Mouse (Mus musculus) liver, adult 2 months (tissue): ENCODE measurements around the gene Tekt1. TPM values are rescaled to one million over a fixed set of nuclear protein-coding genes. Genes with fewer than 3 reads are reported as not detected.

Experiments used
- DNase-seq: peaks from one replicate; pipeline ENCODE4 v3.0.0-alpha.2; 2011; ENCODE audit warnings: low read depth, low spot score; ENCODE audit errors: extremely low read depth
- H3K27ac ChIP-seq: fragments of 200-500 bp; replicated peaks from 2 replicates; pipeline ENCODE4 v1.5.1; 2012; ENCODE audit warnings: low read depth, mild to moderate bottlenecking, control low read depth, inconsistent platforms, low read length; ENCODE audit not compliant: insufficient read depth
- H3K27me3 ChIP-seq: fragments of 200-500 bp; 2 replicates; pipeline ENCODE4 v1.6.1; 2012; ENCODE audit warnings: mild to moderate bottlenecking, moderate library complexity, low read length, inconsistent platforms; ENCODE audit not compliant: control insufficient read depth, insufficient read depth
- H3K36me3 ChIP-seq: fragments of 200-500 bp; 2 replicates; pipeline ENCODE4 v1.6.1; 2012; ENCODE audit warnings: low read length, inconsistent platforms; ENCODE audit not compliant: control insufficient read depth, insufficient read depth
- H3K4me1 ChIP-seq: fragments of 200-500 bp; 2 replicates; pipeline ENCODE4 v1.6.1; 2011; ENCODE audit warnings: low read length; ENCODE audit not compliant: control insufficient read depth, insufficient read depth
- H3K4me3 ChIP-seq: fragments of 200-500 bp; 2 replicates; pipeline ENCODE4 v1.5.1; 2011; ENCODE audit warnings: low read depth, mild to moderate bottlenecking, control low read depth, low read length, moderate library complexity; ENCODE audit not compliant: insufficient read depth
- H3K79me2 ChIP-seq: fragments of 200-500 bp; 2 replicates; pipeline ENCODE4 v1.6.1; 2012; ENCODE audit warnings: inconsistent platforms, mild to moderate bottlenecking, low read length, moderate library complexity; ENCODE audit not compliant: control insufficient read depth, insufficient read depth
- H3K9ac ChIP-seq: fragments of 200-500 bp; 2 replicates; pipeline ENCODE4 v1.6.1; 2012; ENCODE audit warnings: low read depth, mild to moderate bottlenecking, control low read depth, inconsistent platforms, low read length
- CTCF ChIP-seq: fragments of 200-500 bp; IDR thresholded peaks from 2 replicates; pipeline ENCODE4 v1.5.1; 2011; ENCODE audit warnings: low read depth, low read length, control low read depth
- POLR2A ChIP-seq: fragments of 200-500 bp; IDR thresholded peaks from 2 replicates; pipeline ENCODE4 v1.6.1; 2011; ENCODE audit warnings: low read length, control low read depth; ENCODE audit not compliant: insufficient read depth; ENCODE audit errors: extremely low read depth
- WGBS: fragments of 180-500 bp; shearing (Covaris S2); methylation state at CpG from one replicate; pipeline ENCODE4 v1.1.7; 2018; 5-methylcytosine and 5-hydroxymethylcytosine counted together
- polyA plus RNA-seq: library from polyadenylated mRNA; depleted of rRNA; stranded (reverse); fragments of >200 nt; gene quantifications from 2 replicates; pipeline ENCODE4 v1.2.3, GENCODE M21; 2012; rRNA removed
- total RNA-seq: library from RNA; depleted of rRNA; stranded (reverse); fragments of >200 nt; gene quantifications from 2 replicates; pipeline ENCODE4 v1.2.3, GENCODE M21; 2014; rRNA removed

The Tekt1 gene
- total RNA-seq = not detected in 2 replicates
- polyA plus RNA-seq = not detected in 2 replicates

GRCm38 (mm10) chr11:72362347-72362741, at the start of gene Tekt1:
Tekt1 (minus strand) TSS chr11:72362442.
- WGBS = 35% methylated on average over 10 of the region's 10 CpGs
- no peaks in the 10 kb centered on the region for H3K36me3 ChIP-seq
- no peaks in the 10 kb centered on the region for H3K27me3 ChIP-seq
- TF ChIP-seq CTCF (no peak), POLR2A (no peak)
- peak within 1 kb of the TSS; percentile 27; the same call in 1 of the 2 replicates for H3K4me3 ChIP-seq
- no peaks in the 10 kb centered on the region for H3K79me2 ChIP-seq
- H3K9ac ChIP-seq = no peak within 1 kb of the TSS
- no peak within 1 kb of the TSS for H3K27ac ChIP-seq
- DNase-seq = no peak
- H3K4me1 ChIP-seq = peaks cover 7% of the 10 kb centered on the region; the same call in 1 of the 2 replicates

DNA sequence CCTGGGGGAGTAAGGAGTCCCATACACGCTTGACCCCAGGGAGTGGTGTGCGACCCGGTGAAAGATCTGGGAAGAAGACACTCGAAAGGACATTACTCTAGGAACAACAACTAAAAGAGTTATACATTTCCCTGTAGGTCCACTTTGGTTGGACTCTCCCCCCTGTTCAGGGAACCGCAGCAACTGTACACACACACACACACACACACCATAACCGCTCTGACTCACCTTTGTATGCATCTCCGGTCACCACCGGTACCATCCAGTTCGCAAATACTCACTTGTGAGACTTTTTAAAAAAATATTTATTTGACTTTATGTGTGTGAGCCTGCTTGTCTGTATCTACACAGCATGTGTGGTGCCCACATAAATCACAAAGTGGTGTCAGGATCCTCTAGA, 49.7 kb upstream of the Tekt1 start:
- DNase-seq = no peak
- Histone ChIP-seq H3K4me3 (no peak overlapping the region), H3K27me3 (no peaks in the 10 kb centered on the region), H3K9ac (no peak overlapping the region), H3K27ac (no peak overlapping the region), H3K36me3 (no peaks in the 10 kb centered on the region), H3K79me2 (no peaks in the 10 kb centered on the region), H3K4me1 (peaks cover 4% of the 10 kb centered on the region; the same call in 1 of the 2 replicates)
- WGBS = 38% methylated on average over 9 of the region's 9 CpGs
- TF ChIP-seq POLR2A (no peak), CTCF (no peak)

- DNase-seq = peak; percentile 66
- Histone ChIP-seq H3K9ac (peak within 1 kb of the TSS; percentile 72), H3K27me3 (no peaks in the 10 kb centered on the region), H3K79me2 (no peaks in the 10 kb centered on the region), H3K27ac (no peak within 1 kb of the TSS), H3K4me1 (peaks cover 4% of the 10 kb centered on the region; the same call in 1 of the 2 replicates), H3K4me3 (peak within 1 kb of the TSS; percentile 64), H3K36me3 (no peaks in the 10 kb centered on the region)
- under 1% methylated on average over 86 of the region's 86 CpGs for WGBS
- 0 out of 2 replicates have a peak, but pooled peaks have one; percentile 25 for TF ChIP-seq POLR2A
- TF ChIP-seq CTCF = peak; percentile 57
Observed at GRCm38 (mm10) chr11:72411093-72411921, 49.1 kb upstream of the Tekt1 start, which contains the start of gene Smtnl2. Smtnl2 (minus strand) TSS chr11:72411713.

DNA sequence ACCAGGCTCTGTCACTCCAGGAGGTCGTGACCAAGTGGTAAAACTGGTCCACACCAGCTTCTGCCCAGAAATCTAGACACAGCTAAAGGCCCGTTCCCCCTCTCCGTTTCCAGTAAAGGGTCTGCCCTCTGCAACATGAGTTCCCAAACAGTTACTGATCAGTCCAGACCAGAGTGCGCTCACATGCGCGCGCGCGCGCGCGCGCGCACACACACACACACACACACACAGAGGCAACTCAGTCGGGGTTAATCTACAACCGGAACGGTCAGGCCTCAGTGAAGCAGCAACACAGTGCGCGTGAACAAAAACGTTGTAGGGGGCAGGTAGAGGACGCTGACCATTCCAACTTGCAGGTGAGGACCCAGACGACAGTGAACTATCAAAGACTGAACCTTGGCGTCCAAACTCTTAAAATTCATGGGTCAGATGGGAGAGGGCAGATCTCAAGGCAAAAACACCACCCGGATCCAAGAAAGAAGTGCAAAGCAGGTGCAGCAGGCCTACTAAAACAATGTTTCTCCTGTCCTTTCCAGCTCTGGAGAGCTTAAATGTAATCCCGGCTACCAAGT, 48.4 kb upstream of the Tekt1 start:
- DNase-seq = peak; percentile 57
- peak overlapping the region; percentile 64 for H3K4me3 ChIP-seq
- peak overlapping the region; percentile 1 for H3K9ac ChIP-seq
- H3K27ac ChIP-seq = no peak overlapping the region
- H3K36me3 ChIP-seq = no peaks in the 10 kb centered on the region
- H3K4me1 ChIP-seq = peaks cover 4% of the 10 kb centered on the region; the same call in 1 of the 2 replicates
- TF ChIP-seq CTCF (no peak), POLR2A (no peak)
- no peaks in the 10 kb centered on the region for H3K79me2 ChIP-seq
- 5% methylated on average over 25 of the region's 25 CpGs for WGBS
- H3K27me3 ChIP-seq = no peaks in the 10 kb centered on the region

DNA sequence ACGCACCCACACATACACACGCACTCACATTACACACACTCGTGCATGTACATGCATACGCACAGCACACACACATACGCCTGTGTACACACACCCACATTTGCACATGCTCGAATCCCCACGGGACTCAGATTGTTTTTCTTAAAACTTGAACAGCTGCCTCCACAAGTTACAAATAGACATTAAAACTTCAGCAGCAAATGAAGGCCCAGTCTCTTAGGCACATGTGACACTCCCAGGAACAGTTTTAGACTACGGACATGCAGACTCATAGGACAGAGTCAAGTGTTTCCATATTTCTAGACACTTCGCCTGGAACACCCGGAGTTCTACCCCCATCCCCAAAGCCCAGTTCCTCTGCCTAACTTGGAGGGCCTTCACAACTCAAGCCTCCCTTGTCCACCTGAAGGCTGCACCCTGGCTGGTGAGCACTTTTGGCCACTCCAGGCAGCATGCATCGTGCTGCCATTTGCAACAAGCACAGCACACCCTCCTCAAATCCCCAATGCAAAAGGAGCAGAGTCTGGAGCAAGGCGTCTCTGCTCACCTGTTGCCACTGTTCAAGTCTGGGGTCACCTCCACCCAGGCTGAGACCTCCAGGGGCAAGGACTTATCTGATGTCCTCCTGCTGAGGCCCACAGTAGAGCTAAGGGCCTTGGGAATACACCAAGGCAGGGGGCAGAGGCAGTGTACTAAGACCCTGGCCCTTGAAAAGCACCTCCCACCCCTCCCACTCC, 47.6 kb upstream of the Tekt1 start:
- Histone ChIP-seq H3K9ac (no peak overlapping the region), H3K4me3 (no peak overlapping the region), H3K79me2 (no peaks in the 10 kb centered on the region), H3K27ac (no peak overlapping the region), H3K4me1 (peaks cover 4% of the 10 kb centered on the region; the same call in 1 of the 2 replicates), H3K27me3 (no peaks in the 10 kb centered on the region), H3K36me3 (no peaks in the 10 kb centered on the region)
- 92% methylated on average over 12 of the region's 12 CpGs for WGBS
- no peak for DNase-seq
- no peak for TF ChIP-seq POLR2A
- TF ChIP-seq CTCF = no peak
